Mouse (Mus musculus) limb, embryonic 14.5 days (tissue): ENCODE results near the gene Pnpla2. TPM values are rescaled to one million over a fixed set of nuclear protein-coding genes. Genes with fewer than 3 reads are reported as not detected.

Experiments
- ATAC-seq: fragments of 200-750 bp; cut with Nextera tagmentation; 2 replicates; pipeline ENCODE4 v1.8.0; 2017; ENCODE audit warnings: low read depth, moderate number of reproducible peaks, moderate TSS enrichment; ENCODE audit not compliant: low FRiP score
- DNase-seq: peaks from one replicate; pipeline ENCODE4 v3.0.0-alpha.2; 2015; ENCODE audit warnings: low spot score
- H3K27ac ChIP-seq: fragments of 300-500 bp; sonication (generic); replicated peaks from 2 replicates; pipeline ENCODE4 v1.5.1; 2014; ENCODE audit warnings: low read depth, mild to moderate bottlenecking, low read length, moderate library complexity, mixed read lengths
- H3K27me3 ChIP-seq: fragments of 300-500 bp; sonication (generic); 2 replicates; pipeline ENCODE4 v1.6.1; 2014; ENCODE audit warnings: low read length, mixed read lengths; ENCODE audit not compliant: control insufficient read depth, insufficient read depth
- H3K36me3 ChIP-seq: fragments of 300-500 bp; sonication (generic); 2 replicates; pipeline ENCODE4 v1.6.1; 2014; ENCODE audit warnings: mild to moderate bottlenecking, low read length, moderate library complexity, mixed read lengths; ENCODE audit not compliant: control insufficient read depth, insufficient read depth
- H3K4me1 ChIP-seq: fragments of 300-500 bp; sonication (generic); 2 replicates; pipeline ENCODE4 v1.6.1; 2014; ENCODE audit warnings: antibody characterized with exemption, low read length, mixed read lengths; ENCODE audit not compliant: control insufficient read depth, insufficient read depth
- H3K4me2 ChIP-seq: fragments of 300-500 bp; sonication (generic); replicated peaks from 2 replicates; pipeline ENCODE4 v1.6.1; 2014; ENCODE audit warnings: low read depth, mild to moderate bottlenecking, low read length, moderate library complexity; ENCODE audit not compliant: severe bottlenecking
- H3K4me3 ChIP-seq: fragments of 300-500 bp; sonication (generic); replicated peaks from 2 replicates; pipeline ENCODE4 v1.5.1; 2014; ENCODE audit warnings: low read length
- H3K9ac ChIP-seq: fragments of 300-500 bp; sonication (generic); 2 replicates; pipeline ENCODE4 v1.6.1; 2014; ENCODE audit warnings: mild to moderate bottlenecking, low read depth, low read length, moderate library complexity; ENCODE audit not compliant: severe bottlenecking
- H3K9me3 ChIP-seq: fragments of 300-500 bp; sonication (generic); 2 replicates; pipeline ENCODE4 v1.6.1; 2016; ENCODE audit warnings: low read length; ENCODE audit not compliant: control insufficient read depth
- POLR2A ChIP-seq: fragments of 200-500 bp; IDR thresholded peaks from 2 replicates; pipeline ENCODE4 v1.8.0; 2012; ENCODE audit warnings: inconsistent platforms, mild to moderate bottlenecking, moderate library complexity, borderline replicate concordance; ENCODE audit not compliant: insufficient read depth, insufficient read length; ENCODE audit errors: extremely low read depth
- WGBS: fragments of 180-500 bp; shearing (Covaris S2); extraction: QIAGEN DNeasy Blood & Tissue Kit; methylation state at CpG from one replicate; pipeline ENCODE4 v1.1.7; 2014; 5-methylcytosine and 5-hydroxymethylcytosine counted together
- polyA plus RNA-seq, 2 experiments: library from polyadenylated mRNA; depleted of rRNA in 1 of 2; stranded (reverse) in 1 of 2; unstranded in 1 of 2; fragments of >200 nt; fragmentation: Nextera tagmentation in 1 of 2; extraction: Ambion mirVana in 1 of 2; gene quantifications; 2 replicates each; pipeline versions ENCODE4 v1.2.1 to v1.2.3; 2012 to 2014

The Pnpla2 gene
- polyA plus RNA-seq, 2 experiments, result 14.5 to 14.8 TPM

GRCm38 (mm10) chr7:141474160-141474559, 19.2 kb downstream of the Pnpla2 start:
- Histone ChIP-seq H3K36me3 (peaks cover 36% of the 10 kb centered on the region), H3K4me3 (peak overlapping the region; percentile 59), H3K9me3 (no peaks in the 10 kb centered on the region), H3K4me2 (peak overlapping the region; percentile 91), H3K27ac (no peak overlapping the region), H3K27me3 (no peaks in the 10 kb centered on the region), H3K9ac (peak overlapping the region; percentile 96), H3K4me1 (peaks cover 41% of the 10 kb centered on the region)
- 4% methylated on average over 5 of the region's 5 CpGs for WGBS
- no peak for TF ChIP-seq POLR2A
- ATAC-seq (no peak), DNase-seq (no peak)

- ATAC-seq (peak; percentile 75), DNase-seq (peak; percentile 86)
- no peaks in the 10 kb centered on the region for H3K9me3 ChIP-seq
- WGBS, result under 1% methylated on average over 61 of the region's 87 CpGs
- H3K9ac ChIP-seq, result peak within 1 kb of the TSS; percentile 96
- no peaks in the 10 kb centered on the region for H3K27me3 ChIP-seq
- H3K4me2 ChIP-seq, result peak within 1 kb of the TSS; percentile 91
- peak within 1 kb of the TSS; percentile 59 for H3K4me3 ChIP-seq
- H3K36me3 ChIP-seq, result peaks cover 26% of the 10 kb centered on the region
- H3K27ac ChIP-seq, result peak within 1 kb of the TSS; percentile 92
- H3K4me1 ChIP-seq, result peaks cover 37% of the 10 kb centered on the region
- TF ChIP-seq POLR2A, result no peak
Observed at GRCm38 (mm10) chr7:141475011-141475804, 20.2 kb downstream of the Pnpla2 start, which contains the start of the genes Polr2l and Tspan4. Gene Polr2l, minus strand, starts transcription at chr7:141475132. Gene Tspan4, plus strand, starts transcription at chr7:141475240.

- Histone ChIP-seq H3K9ac (peak overlapping the region; percentile 96), H3K27ac (peak overlapping the region; percentile 92), H3K36me3 (peaks cover 20% of the 10 kb centered on the region), H3K27me3 (no peaks in the 10 kb centered on the region), H3K4me2 (peak overlapping the region; percentile 91), H3K4me1 (peaks cover 38% of the 10 kb centered on the region), H3K4me3 (peak overlapping the region; percentile 59), H3K9me3 (no peaks in the 10 kb centered on the region)
- DNase-seq (no peak), ATAC-seq (no peak)
- no peak for TF ChIP-seq POLR2A
- WGBS, result 3% methylated on average over 10 of the region's 12 CpGs
Observed at GRCm38 (mm10) chr7:141475805-141476158, 20.8 kb downstream of the Pnpla2 start.

GRCm38 (mm10) chr7:141476226-141476980, 21.4 kb downstream of the Pnpla2 start:
- Histone ChIP-seq H3K36me3 (peaks cover 14% of the 10 kb centered on the region), H3K9ac (peak overlapping the region; percentile 96), H3K27ac (peak overlapping the region; percentile 92), H3K4me3 (peak overlapping the region; percentile 59), H3K4me1 (peaks cover 44% of the 10 kb centered on the region), H3K27me3 (no peaks in the 10 kb centered on the region), H3K9me3 (no peaks in the 10 kb centered on the region), H3K4me2 (peak overlapping the region; percentile 91)
- ATAC-seq (peak; percentile 53), DNase-seq (peak; percentile 68)
- TF ChIP-seq POLR2A, result no peak
- WGBS, result under 1% methylated on average over 17 of the region's 17 CpGs

DNA sequence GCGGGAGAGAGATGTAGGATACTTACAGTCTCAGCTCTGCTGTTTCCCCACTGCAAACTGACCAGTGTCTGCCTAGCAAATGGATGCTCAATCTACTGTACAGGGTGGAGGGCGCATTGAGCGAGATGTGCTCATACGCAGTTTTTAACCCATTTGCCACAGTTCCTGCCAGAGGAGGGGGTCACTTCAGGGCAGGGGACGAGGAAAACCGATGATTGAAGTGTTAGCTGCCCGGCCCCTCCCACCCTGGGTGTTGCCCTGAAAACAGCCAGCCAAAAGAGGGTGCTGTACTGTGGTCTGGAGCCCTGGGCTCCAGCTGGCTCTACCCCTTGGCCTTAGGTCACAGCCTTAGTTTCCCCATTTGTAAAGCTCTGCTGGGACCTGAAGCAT, 22.0 kb downstream of the Pnpla2 start:
- WGBS, result 21% methylated on average over 7 of the region's 7 CpGs
- Histone ChIP-seq H3K27ac (peak overlapping the region; percentile 92), H3K36me3 (peaks cover 10% of the 10 kb centered on the region), H3K4me1 (peaks cover 49% of the 10 kb centered on the region), H3K4me2 (peak overlapping the region; percentile 91), H3K4me3 (peak overlapping the region; percentile 59), H3K9me3 (no peaks in the 10 kb centered on the region), H3K9ac (peak overlapping the region; percentile 96), H3K27me3 (no peaks in the 10 kb centered on the region)
- DNase-seq (no peak), ATAC-seq (no peak)
- TF ChIP-seq POLR2A, result no peak
